Mouse (Mus musculus): ENCODE measurements around the gene Fam53b. TPM values are rescaled to one million over a fixed set of nuclear protein-coding genes. Genes with fewer than 3 reads are reported as not detected.

Gene Fam53b
- total and polyA plus RNA-seq, 3 experiments: 15.6 to 30.9 (median 22.1) TPM

- TF ChIP-seq RCOR1 (conservative IDR thresholded peaks at IDR 0.05; ENCODE audit: low read depth, low read length): no peak
- peak; percentile 88 for TF ChIP-seq CHD2 (IDR thresholded peaks at IDR 0.05; ENCODE audit: low read length)
- TF ChIP-seq CHD1 (IDR thresholded peaks at IDR 0.05; ENCODE audit: low read depth, low read length): no peak
- peak; percentile 77 for TF ChIP-seq MAZ (IDR thresholded peaks at IDR 0.05; ENCODE audit: low read depth, low read length)
- peak; percentile 98 for TF ChIP-seq ZKSCAN1 (IDR thresholded peaks at IDR 0.05; ENCODE audit: borderline replicate concordance, low read depth, low read length)
- TF ChIP-seq NRF1 (IDR thresholded peaks at IDR 0.05; ENCODE audit: low read depth, low read length): 0 out of 2 replicates have a peak, but pooled peaks have one; percentile 18
- peak; percentile 73; the same call in 1 of the 2 replicates for TF ChIP-seq MYC (IDR thresholded peaks at IDR 0.05; ENCODE audit: low read depth, low read length)
- no peak; the same call in 1 of the 2 replicates for TF ChIP-seq POLR2A (IDR thresholded peaks at IDR 0.05; ENCODE audit: low read depth, low read length)
- TF ChIP-seq E2F4 (IDR thresholded peaks at IDR 0.05; ENCODE audit: insufficient replicate concordance, low read depth, low read length): no peak
- no peak for TF ChIP-seq EP300 (IDR thresholded peaks at IDR 0.05; ENCODE audit: low read length)
- peak; percentile 53 for TF ChIP-seq ETS1 (conservative IDR thresholded peaks at IDR 0.05; ENCODE audit: low read depth, low read length)
- no peak for TF ChIP-seq MAFK (IDR thresholded peaks at IDR 0.05; ENCODE audit: insufficient replicate concordance, low read length)
- TF ChIP-seq SIN3A (IDR thresholded peaks at IDR 0.05; ENCODE audit: low read length): peak; percentile 76
- no peak for TF ChIP-seq PAX5 (IDR thresholded peaks at IDR 0.05; ENCODE audit: low read length)
- TF ChIP-seq HCFC1 (IDR thresholded peaks at IDR 0.05; ENCODE audit: low read depth, low read length): peak; percentile 69
- TF ChIP-seq TCF12 (IDR thresholded peaks at IDR 0.05; ENCODE audit: low read depth, low read length): peak; percentile 70
- no peak for TF ChIP-seq UBTF (IDR thresholded peaks at IDR 0.05; ENCODE audit: low read depth, low read length)
- TF ChIP-seq CTCF (conservative IDR thresholded peaks at IDR 0.05 in 1 of 2, IDR thresholded peaks at IDR 0.05 in 1 of 2; ENCODE audit: low read depth in 2 of 2, low read length in 2 of 2): peak; percentile 45 to 95; a peak in 2 of 4 replicates
- no peak for TF ChIP-seq ZMIZ1 (IDR thresholded peaks at IDR 0.05; ENCODE audit: low read depth, low read length)
- no peak for TF ChIP-seq USF2 (conservative IDR thresholded peaks at IDR 0.05; ENCODE audit: low read depth, low read length)
These were observed 78.5 kb downstream of the Fam53b start (continued) for GRCm38 (mm10) chr7:132735145-132735544.

GRCm38 (mm10) chr7:132734222-132734621 lies 79.5 kb downstream of the Fam53b start:
- no peak overlapping the region for H3K27ac ChIP-seq (ENCODE audit: insufficient read depth, low read depth)

More at GRCm38 (mm10) chr7:132734222-132734621, 79.5 kb downstream of the Fam53b start:
- H3K9ac ChIP-seq (ENCODE audit: insufficient read depth, low read depth): no peak overlapping the region
- no peak for DNase-seq (ENCODE audit: extremely low read depth)
- no peak overlapping the region for H3K4me2 ChIP-seq (ENCODE audit: insufficient read depth, low read depth, poor library complexity, severe bottlenecking)
- dilution Hi-C loops (cut with MboI; ENCODE audit: extremely low pct_ligation_motif_present, extremely low pct_unique_long_range_greater_than_20kb, low sequenced_read_pairs) (no loop called here), in situ Hi-C loops (cut with MboI; ENCODE audit: low pct_ligation_motif_present, low pct_unique_long_range_greater_than_20kb, low sequenced_read_pairs) (no loop called here)
- TF ChIP-seq ZKSCAN1 (IDR thresholded peaks at IDR 0.05; ENCODE audit: borderline replicate concordance, low read depth, low read length) (no peak), CTCF (conservative IDR thresholded peaks at IDR 0.05 in 1 of 2, IDR thresholded peaks at IDR 0.05 in 1 of 2; ENCODE audit: low read depth in 2 of 2, low read length in 2 of 2) (no peak), POLR2AphosphoS2 (IDR thresholded peaks at IDR 0.05; ENCODE audit: low read depth, low read length) (no peak), ZNF384 (IDR thresholded peaks at IDR 0.05; ENCODE audit: low read depth, low read length) (no peak), USF2 (conservative IDR thresholded peaks at IDR 0.05; ENCODE audit: low read depth, low read length) (no peak), MXI1 (IDR thresholded peaks at IDR 0.05; ENCODE audit: low read depth, low read length) (no peak), ZC3H11A (IDR thresholded peaks at IDR 0.05; ENCODE audit: low read depth, low read length) (no peak), PAX5 (IDR thresholded peaks at IDR 0.05; ENCODE audit: low read length) (no peak), HCFC1 (IDR thresholded peaks at IDR 0.05; ENCODE audit: low read depth, low read length) (no peak), ZMIZ1 (IDR thresholded peaks at IDR 0.05; ENCODE audit: low read depth, low read length) (no peak), KAT2A (IDR thresholded peaks at IDR 0.05; ENCODE audit: insufficient replicate concordance, low read length) (no peak), TCF12 (IDR thresholded peaks at IDR 0.05; ENCODE audit: low read depth, low read length) (no peak)
- H3K4me1 ChIP-seq (ENCODE audit: control insufficient read depth in 1 of 2, insufficient read depth in 2 of 2): peaks cover 32 to 79% of the 10 kb centered on the region in 2 experiments
- H3K27me3 ChIP-seq (replicated peaks): no peaks in the 10 kb centered on the region
- peaks cover 16 to 77% of the 10 kb centered on the region in 2 experiments for H3K36me3 ChIP-seq (replicated peaks in 1 of 2; ENCODE audit: control insufficient read depth in 1 of 2, insufficient read depth in 1 of 2, low read length in 1 of 2)
- H3K9me3 ChIP-seq (replicated peaks; ENCODE audit: low read length): no peaks in the 10 kb centered on the region
- H3K4me3 ChIP-seq (replicated peaks in 1 of 3; ENCODE audit: low read depth in 2 of 3, low read length in 2 of 3, poor library complexity in 1 of 3): no peak overlapping the region
- H3K79me2 ChIP-seq (replicated peaks; ENCODE audit: control insufficient read depth, extremely low read depth, insufficient read depth, poor library complexity, severe bottlenecking): no peaks in the 10 kb centered on the region

All from CH12.LX (cell line).